Mouse (Mus musculus): ENCODE results near the gene Rhox4e.
"Not testable (repeated sequence)": the region's sequence is repeated elsewhere in the genome, so short reads cannot be mapped to it uniquely, and the experiment has no call there.

- not testable (repeated sequence) for TF ChIP-seq CTCF (IDR thresholded peaks at IDR 0.05; ENCODE audit: borderline replicate concordance, extremely low read depth, insufficient read depth, insufficient read length); POLR2A (IDR thresholded peaks at IDR 0.05; ENCODE audit: borderline replicate concordance, extremely low read depth, insufficient read depth, insufficient read length, poor library complexity, severe bottlenecking)
Measured at GRCm38 (mm10) chrX:37541719-37542118, 15.5 kb upstream of the Rhox4e start, which contains the start of gene Rhox3e.

All from brain, embryonic 14.5 days (tissue).